Mouse (Mus musculus): ENCODE measurements around the gene Pfkl. TPM values are rescaled to one million over a fixed set of nuclear protein-coding genes. Genes with fewer than 3 reads are reported as not detected.

Pfkl gene
- polyA plus RNA-seq, 1 experiment from 2014 or later = 78.8 TPM

DNA sequence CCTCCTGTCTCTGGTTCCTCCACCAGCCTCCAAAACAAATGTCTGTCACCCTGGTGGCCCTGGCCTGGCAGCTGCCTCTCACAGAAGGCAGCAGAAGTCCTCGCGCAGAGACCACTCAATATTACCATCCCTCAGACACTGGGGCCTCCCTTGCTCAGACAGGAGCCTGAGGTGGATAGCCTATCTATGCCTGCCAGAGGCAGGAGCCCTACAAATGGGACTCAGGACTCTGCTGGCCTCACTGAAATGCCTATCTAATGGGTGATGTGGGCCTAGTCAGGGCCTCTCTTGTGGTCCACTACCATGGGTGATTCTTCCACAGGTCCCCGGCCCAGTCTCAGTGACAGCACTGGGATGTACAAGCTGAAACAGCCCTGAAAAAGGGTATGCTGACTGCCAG lies 1.7 kb downstream of the Pfkl start:
- Histone ChIP-seq H3K4me1 (replicated peaks; ENCODE audit: insufficient read depth, low read length) (peaks cover 29% of the 10 kb centered on the region), H3K4me3 (replicated peaks; ENCODE audit: low read depth, low read length) (peak overlapping the region; percentile 66; the same call in 1 of the 2 replicates), H3K9me3 (replicated peaks; ENCODE audit: low read length) (no peaks in the 10 kb centered on the region), H3K36me3 (ENCODE audit: insufficient read depth, low read length) (0 out of 2 replicates have a peak, but pooled peaks cover 6% of the 10 kb centered on the region), H3K27me3 (ENCODE audit: insufficient read depth, low read length) (no peaks in the 10 kb centered on the region), H3K9ac (ENCODE audit: low read depth, low read length) (0 out of 2 replicates have a peak overlapping the region, but pooled peaks have one; percentile 33), H3K4me2 (ENCODE audit: low read length) (peak overlapping the region; percentile 79), H3K27ac (0 out of 2 replicates have a peak overlapping the region, but pooled peaks have one; percentile 92)
- no peak for TF ChIP-seq CTCF (IDR thresholded peaks at IDR 0.05; ENCODE audit: low read depth)
- no peak for DNase-seq (ENCODE audit: low spot score)
- ATAC-seq (replicated peaks; ENCODE audit: low FRiP score, low read depth) = no peak
- WGBS = 69% methylated on average over 3 of the region's 3 CpGs

DNA sequence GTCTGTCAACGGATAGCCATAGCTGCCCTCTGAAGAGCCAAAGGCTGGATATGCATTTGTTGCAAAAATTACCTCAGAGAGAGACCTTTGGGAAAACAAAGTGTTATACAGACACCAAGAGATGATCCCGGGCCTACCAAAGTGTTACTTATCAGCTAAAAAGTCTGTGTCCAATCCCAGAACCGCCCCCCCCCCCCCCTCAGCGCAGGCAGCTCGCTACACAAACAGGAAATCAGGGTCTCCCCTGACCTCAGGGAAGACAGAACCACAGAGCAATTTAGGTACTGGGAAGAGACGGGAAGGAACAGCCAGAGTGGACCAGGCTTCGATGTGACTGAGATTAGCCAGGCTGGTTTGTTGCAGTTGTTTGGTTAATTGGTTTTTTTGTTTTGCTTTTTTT lies 2.7 kb downstream of the Pfkl start:
- Histone ChIP-seq H3K27me3 (ENCODE audit: insufficient read depth, low read length) (no peaks in the 10 kb centered on the region), H3K36me3 (ENCODE audit: insufficient read depth, low read length) (peaks cover 16% of the 10 kb centered on the region), H3K9ac (ENCODE audit: low read depth, low read length) (peak overlapping the region; percentile 10; the same call in 1 of the 2 replicates), H3K4me2 (ENCODE audit: low read length) (peak overlapping the region; percentile 79), H3K4me3 (replicated peaks; ENCODE audit: low read depth, low read length) (no peak overlapping the region), H3K4me1 (replicated peaks; ENCODE audit: insufficient read depth, low read length) (peaks cover 29% of the 10 kb centered on the region), H3K9me3 (replicated peaks; ENCODE audit: low read length) (no peaks in the 10 kb centered on the region), H3K27ac (0 out of 2 replicates have a peak overlapping the region, but pooled peaks have one; percentile 31)
- ATAC-seq (replicated peaks; ENCODE audit: low FRiP score, low read depth) = no peak
- no peak for DNase-seq (ENCODE audit: low spot score)
- TF ChIP-seq CTCF (IDR thresholded peaks at IDR 0.05; ENCODE audit: low read depth) = no peak
- 18% methylated on average over 7 of the region's 7 CpGs for WGBS

DNA sequence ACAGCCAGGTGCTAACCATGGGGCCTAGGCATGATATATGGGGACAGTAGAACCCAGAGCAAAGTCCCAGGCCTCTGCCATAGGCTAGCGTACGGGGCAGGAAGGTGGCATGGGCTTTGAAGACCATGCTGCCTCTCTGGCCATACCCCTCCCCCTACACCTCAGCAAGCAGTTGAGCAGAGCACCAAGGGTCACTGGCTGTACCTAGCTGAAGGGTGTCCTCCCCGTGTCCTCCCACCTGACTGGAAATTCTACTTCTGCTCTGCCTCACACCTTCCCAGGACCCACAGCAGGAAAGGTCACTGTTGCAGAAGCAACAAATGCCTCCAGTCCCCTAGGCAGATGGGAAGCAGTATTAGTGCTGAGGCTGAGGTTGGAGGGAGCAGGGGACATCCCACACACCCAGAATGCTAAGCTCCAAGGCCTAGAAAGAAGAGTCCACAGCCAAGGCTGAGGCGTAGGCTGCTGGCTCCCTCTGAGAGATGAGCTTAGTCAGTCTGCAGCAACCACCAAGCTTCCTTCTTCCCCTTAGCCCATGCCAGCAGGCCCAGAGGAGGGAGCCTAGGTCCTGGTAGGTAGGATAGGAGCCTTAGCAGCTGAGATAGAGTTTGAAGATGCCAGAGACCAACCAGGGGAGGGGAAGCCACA lies 4.0 kb downstream of the Pfkl start:
- WGBS = 72% methylated on average over 4 of the region's 4 CpGs
- no peak for TF ChIP-seq CTCF (IDR thresholded peaks at IDR 0.05; ENCODE audit: low read depth)
- DNase-seq (ENCODE audit: low spot score) (no peak), ATAC-seq (replicated peaks; ENCODE audit: low FRiP score, low read depth) (0 out of 2 replicates have a peak, but pooled peaks have one; percentile 18)
- peak overlapping the region; percentile 54; the same call in 1 of the 2 replicates for H3K27ac ChIP-seq
- no peaks in the 10 kb centered on the region for H3K27me3 ChIP-seq (ENCODE audit: insufficient read depth, low read length)
- H3K9ac ChIP-seq (ENCODE audit: low read depth, low read length) = 0 out of 2 replicates have a peak overlapping the region, but pooled peaks have one; percentile 13
- no peaks in the 10 kb centered on the region for H3K9me3 ChIP-seq (replicated peaks; ENCODE audit: low read length)
- peaks cover 26% of the 10 kb centered on the region for H3K36me3 ChIP-seq (ENCODE audit: insufficient read depth, low read length)
- no peak overlapping the region for H3K4me3 ChIP-seq (replicated peaks; ENCODE audit: low read depth, low read length)
- no peak overlapping the region for H3K4me2 ChIP-seq (ENCODE audit: low read length)
- peaks cover 29% of the 10 kb centered on the region for H3K4me1 ChIP-seq (replicated peaks; ENCODE audit: insufficient read depth, low read length)

DNA sequence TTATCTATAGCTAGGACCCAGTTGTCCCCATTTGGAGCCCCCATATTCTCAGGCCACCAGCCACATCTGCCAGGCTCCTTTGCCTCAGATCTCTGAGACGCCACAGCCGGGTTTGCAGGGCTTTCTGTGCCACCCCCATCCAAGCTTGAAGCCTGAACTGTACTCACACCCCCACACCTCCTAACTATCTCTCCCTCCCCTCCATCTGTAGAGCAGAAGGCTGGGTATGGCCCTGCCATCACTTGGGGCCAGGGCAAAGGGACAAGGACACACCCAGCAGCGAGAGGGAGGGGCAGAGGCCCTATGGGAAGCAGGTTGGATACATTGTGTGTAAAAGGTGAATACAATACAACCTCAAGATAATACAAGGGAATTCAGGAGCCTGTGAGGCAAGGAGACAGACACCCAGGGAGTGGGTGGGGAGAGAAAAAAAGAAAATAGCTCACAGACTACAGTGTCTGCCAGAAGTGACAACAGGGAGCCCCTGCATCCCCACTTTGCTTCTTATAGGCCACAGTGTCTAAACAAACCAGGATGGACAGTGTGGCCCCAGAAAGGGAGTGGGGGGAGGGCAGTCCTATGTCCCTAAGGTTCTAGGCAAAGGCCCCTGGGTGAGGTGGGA lies 5.3 kb downstream of the Pfkl start:
- whole genome bisulfite sequencing = 88% methylated on average over 3 of the region's 3 CpGs
- DNase-seq (ENCODE audit: low spot score) (no peak), ATAC-seq (replicated peaks; ENCODE audit: low FRiP score, low read depth) (no peak)
- Histone ChIP-seq H3K4me1 (replicated peaks; ENCODE audit: insufficient read depth, low read length) (peaks cover 29% of the 10 kb centered on the region), H3K27ac (no peak overlapping the region), H3K4me3 (replicated peaks; ENCODE audit: low read depth, low read length) (no peak overlapping the region), H3K27me3 (ENCODE audit: insufficient read depth, low read length) (no peaks in the 10 kb centered on the region), H3K9me3 (replicated peaks; ENCODE audit: low read length) (no peaks in the 10 kb centered on the region), H3K36me3 (ENCODE audit: insufficient read depth, low read length) (peaks cover 39% of the 10 kb centered on the region), H3K9ac (ENCODE audit: low read depth, low read length) (no peak overlapping the region), H3K4me2 (ENCODE audit: low read length) (no peak overlapping the region)
- TF ChIP-seq CTCF (IDR thresholded peaks at IDR 0.05; ENCODE audit: low read depth) = no peak

DNA sequence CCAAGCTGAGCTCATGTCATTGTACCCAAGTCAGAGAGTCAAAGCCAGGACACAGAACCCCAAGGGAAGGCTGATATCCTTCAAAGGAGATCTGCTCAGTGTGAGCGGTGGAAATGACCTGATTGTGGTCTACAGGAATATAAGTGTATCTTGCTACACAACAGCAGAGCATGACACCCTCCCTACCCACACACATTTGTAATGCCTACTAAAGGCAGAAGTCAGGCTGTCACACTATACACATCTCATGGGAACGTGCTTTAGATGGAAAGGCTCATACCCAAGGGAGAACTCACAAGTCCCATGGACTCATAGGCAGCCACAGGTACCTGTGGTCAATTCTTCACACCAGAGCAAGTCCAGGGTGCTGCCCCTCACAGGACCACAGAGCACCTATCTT lies 7.6 kb downstream of the Pfkl start:
- no peak overlapping the region for H3K4me2 ChIP-seq (ENCODE audit: low read length)
- no peaks in the 10 kb centered on the region for H3K9me3 ChIP-seq (replicated peaks; ENCODE audit: low read length)
- no peak overlapping the region for H3K27ac ChIP-seq
- H3K4me1 ChIP-seq (replicated peaks; ENCODE audit: insufficient read depth, low read length) = peaks cover 17% of the 10 kb centered on the region
- peaks cover 60% of the 10 kb centered on the region for H3K36me3 ChIP-seq (ENCODE audit: insufficient read depth, low read length)
- no peak for TF ChIP-seq CTCF (IDR thresholded peaks at IDR 0.05; ENCODE audit: low read depth)
- no peak overlapping the region for H3K9ac ChIP-seq (ENCODE audit: low read depth, low read length)
- H3K27me3 ChIP-seq (ENCODE audit: insufficient read depth, low read length) = no peaks in the 10 kb centered on the region
- DNase-seq (ENCODE audit: low spot score) (no peak), ATAC-seq (replicated peaks; ENCODE audit: low FRiP score, low read depth) (no peak)
- no peak overlapping the region for H3K4me3 ChIP-seq (replicated peaks; ENCODE audit: low read depth, low read length)
- 89% methylated on average over 2 of the region's 2 CpGs for WGBS

DNA sequence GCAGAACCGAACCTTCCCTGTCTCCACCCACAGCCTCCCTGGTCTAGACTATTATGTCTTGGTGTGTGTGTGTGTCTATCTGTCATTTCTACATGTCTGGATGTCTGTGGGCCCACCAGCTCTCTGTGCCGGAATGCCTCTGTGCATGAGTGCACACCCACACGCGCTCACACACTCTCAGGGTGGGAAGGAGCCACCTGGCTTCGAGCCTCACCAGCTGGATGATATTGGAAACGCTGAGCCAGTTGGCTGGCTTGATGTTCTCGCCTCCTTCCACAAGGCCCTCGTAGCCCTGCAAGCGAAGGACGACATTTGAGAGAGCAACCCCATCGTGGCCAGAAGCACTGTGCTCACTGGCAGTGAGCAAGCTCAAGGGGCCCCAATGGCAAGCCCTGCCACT lies 8.1 kb downstream of the Pfkl start:
- no peak overlapping the region for H3K4me2 ChIP-seq (ENCODE audit: low read length)
- no peaks in the 10 kb centered on the region for H3K27me3 ChIP-seq (ENCODE audit: insufficient read depth, low read length)
- peaks cover 12% of the 10 kb centered on the region for H3K4me1 ChIP-seq (replicated peaks; ENCODE audit: insufficient read depth, low read length)
- H3K9ac ChIP-seq (ENCODE audit: low read depth, low read length) = no peak overlapping the region
- ATAC-seq (replicated peaks; ENCODE audit: low FRiP score, low read depth) (no peak), DNase-seq (ENCODE audit: low spot score) (no peak)
- no peak overlapping the region for H3K27ac ChIP-seq
- no peaks in the 10 kb centered on the region for H3K9me3 ChIP-seq (replicated peaks; ENCODE audit: low read length)
- WGBS = 61% methylated on average over 11 of the region's 11 CpGs
- no peak overlapping the region for H3K4me3 ChIP-seq (replicated peaks; ENCODE audit: low read depth, low read length)
- no peak for TF ChIP-seq CTCF (IDR thresholded peaks at IDR 0.05; ENCODE audit: low read depth)
- peaks cover 63% of the 10 kb centered on the region for H3K36me3 ChIP-seq (ENCODE audit: insufficient read depth, low read length)

All from kidney, postnatal 0 days (tissue).